Mouse (Mus musculus): Measurements from ENCODE around the gene Klhl12. TPM values are rescaled to one million over a fixed set of nuclear protein-coding genes. Genes with fewer than 3 reads are reported as not detected.

Gene Klhl12
- polyA plus RNA-seq, 1 experiment from 2014 or later, result 20.5 TPM

DNA sequence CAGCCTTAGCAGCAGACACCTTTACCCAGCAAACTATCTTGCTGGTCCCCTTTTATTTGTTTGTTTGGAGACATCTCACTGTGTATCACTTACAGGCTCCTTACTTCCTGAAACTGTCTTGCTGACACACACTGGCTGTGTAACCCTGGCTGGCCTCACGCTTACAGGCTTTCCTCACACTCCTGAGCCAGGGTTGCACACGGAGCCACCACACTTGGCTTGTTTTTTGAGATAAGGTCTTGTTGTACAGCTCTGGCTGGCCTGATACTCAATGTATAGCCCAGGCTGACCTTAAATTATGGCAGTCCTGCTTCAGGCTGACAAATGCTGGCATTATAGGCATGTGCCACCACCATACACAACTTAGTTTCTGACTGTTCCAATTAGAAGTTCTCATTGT, 29.3 kb downstream of the Klhl12 start:
- H3K9ac ChIP-seq (ENCODE audit: low read depth, low read length), result no peak overlapping the region
- no peak for ATAC-seq
- H3K36me3 ChIP-seq (ENCODE audit: control insufficient read depth, insufficient read depth, low read length), result peaks cover 7% of the 10 kb centered on the region; the same call in 1 of the 2 replicates
- no peaks in the 10 kb centered on the region for H3K4me1 ChIP-seq (ENCODE audit: control insufficient read depth, insufficient read depth, low read length)
- H3K27ac ChIP-seq (ENCODE audit: low read length), result no peak overlapping the region
- H3K4me3 ChIP-seq (ENCODE audit: low read length), result no peak overlapping the region
- H3K27me3 ChIP-seq (replicated peaks; ENCODE audit: control insufficient read depth, insufficient read depth, low read length), result no peaks in the 10 kb centered on the region
- no peaks in the 10 kb centered on the region for H3K9me3 ChIP-seq (ENCODE audit: control insufficient read depth, low read length)
- H3K4me2 ChIP-seq (ENCODE audit: low read depth, low read length), result no peak overlapping the region
- WGBS, result 87% methylated on average over 2 of the region's 2 CpGs

DNA sequence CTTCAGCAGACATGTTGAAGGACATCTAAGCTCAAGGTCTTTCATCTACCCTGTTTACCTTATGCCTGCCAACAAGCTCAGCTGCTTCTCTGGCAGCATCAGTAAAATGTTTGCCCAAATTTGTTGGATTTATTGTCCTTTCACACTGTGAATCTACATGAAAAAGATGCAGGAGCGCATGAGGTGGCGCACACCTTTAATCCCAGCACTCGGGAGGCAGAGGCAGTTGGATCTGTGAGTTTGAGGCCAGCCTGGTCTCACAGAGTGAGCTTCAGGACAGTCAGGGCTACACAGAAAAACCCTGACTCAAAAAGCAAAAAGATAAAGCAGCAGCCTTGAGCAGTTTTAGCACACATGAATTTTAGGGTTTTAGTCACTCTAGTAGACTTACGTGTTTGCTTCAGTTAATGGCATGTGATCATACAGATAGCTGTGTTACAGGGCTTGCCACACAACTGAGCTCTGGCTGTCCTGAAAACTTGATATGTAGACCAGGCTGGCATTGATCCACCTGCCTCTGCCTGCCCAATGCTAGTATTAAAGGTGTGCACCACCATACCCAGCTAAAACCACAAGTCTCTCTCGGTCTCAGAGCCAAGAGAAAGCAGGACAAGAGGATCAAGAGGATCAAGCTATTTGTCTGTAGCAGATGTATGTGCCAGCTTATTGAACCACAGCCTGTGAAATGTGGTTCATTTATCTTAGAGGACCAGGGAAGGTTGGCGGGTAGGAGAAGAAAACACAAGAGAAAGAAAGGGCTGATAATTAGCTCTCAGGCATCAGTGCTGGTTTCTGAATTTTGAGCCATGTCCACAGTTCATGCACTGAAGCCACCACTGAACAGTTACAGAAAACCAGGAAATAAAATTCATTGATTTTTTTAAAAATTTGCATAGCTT, 35.8 kb downstream of the Klhl12 start:
- Histone ChIP-seq H3K4me2 (ENCODE audit: low read depth, low read length) (no peak overlapping the region), H3K9ac (ENCODE audit: low read depth, low read length) (no peak overlapping the region), H3K27me3 (replicated peaks; ENCODE audit: control insufficient read depth, insufficient read depth, low read length) (no peaks in the 10 kb centered on the region), H3K27ac (ENCODE audit: low read length) (no peak overlapping the region), H3K36me3 (ENCODE audit: control insufficient read depth, insufficient read depth, low read length) (peaks cover 3% of the 10 kb centered on the region; the same call in 1 of the 2 replicates), H3K4me1 (ENCODE audit: control insufficient read depth, insufficient read depth, low read length) (peaks cover 7% of the 10 kb centered on the region; the same call in 1 of the 2 replicates), H3K4me3 (ENCODE audit: low read length) (no peak overlapping the region), H3K9me3 (ENCODE audit: control insufficient read depth, low read length) (no peaks in the 10 kb centered on the region)
- ATAC-seq, result no peak
- WGBS, result 93% methylated on average over 6 of the region's 6 CpGs

DNA sequence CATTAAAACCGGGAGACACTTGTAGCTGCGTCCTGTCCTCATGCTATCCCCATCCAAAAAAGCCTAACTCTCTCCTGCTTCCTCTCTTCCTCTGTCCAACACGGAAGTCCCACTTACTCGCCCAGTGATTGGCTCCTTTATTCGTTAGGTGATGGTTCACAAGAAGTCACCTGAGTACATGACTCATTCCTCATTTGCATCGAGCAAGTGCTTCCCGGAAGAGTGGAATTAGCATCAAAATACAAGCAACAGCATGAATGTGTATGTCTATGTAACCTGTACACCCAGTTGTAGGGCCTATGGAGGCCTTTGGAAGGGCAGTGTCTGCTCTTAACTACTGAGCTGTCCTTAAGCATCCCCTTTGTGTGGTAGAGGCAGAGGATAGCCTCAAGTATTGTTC, 36.9 kb downstream of the Klhl12 start:
- Histone ChIP-seq H3K9me3 (ENCODE audit: control insufficient read depth, low read length) (no peaks in the 10 kb centered on the region), H3K4me2 (ENCODE audit: low read depth, low read length) (no peak overlapping the region), H3K9ac (ENCODE audit: low read depth, low read length) (no peak overlapping the region), H3K27ac (ENCODE audit: low read length) (no peak overlapping the region), H3K4me3 (ENCODE audit: low read length) (no peak overlapping the region), H3K27me3 (replicated peaks; ENCODE audit: control insufficient read depth, insufficient read depth, low read length) (no peaks in the 10 kb centered on the region), H3K36me3 (ENCODE audit: control insufficient read depth, insufficient read depth, low read length) (peaks cover 3% of the 10 kb centered on the region; the same call in 1 of the 2 replicates), H3K4me1 (ENCODE audit: control insufficient read depth, insufficient read depth, low read length) (peaks cover 7% of the 10 kb centered on the region; the same call in 1 of the 2 replicates)
- WGBS, result 79% methylated on average over 7 of the region's 7 CpGs
- no peak for ATAC-seq

DNA sequence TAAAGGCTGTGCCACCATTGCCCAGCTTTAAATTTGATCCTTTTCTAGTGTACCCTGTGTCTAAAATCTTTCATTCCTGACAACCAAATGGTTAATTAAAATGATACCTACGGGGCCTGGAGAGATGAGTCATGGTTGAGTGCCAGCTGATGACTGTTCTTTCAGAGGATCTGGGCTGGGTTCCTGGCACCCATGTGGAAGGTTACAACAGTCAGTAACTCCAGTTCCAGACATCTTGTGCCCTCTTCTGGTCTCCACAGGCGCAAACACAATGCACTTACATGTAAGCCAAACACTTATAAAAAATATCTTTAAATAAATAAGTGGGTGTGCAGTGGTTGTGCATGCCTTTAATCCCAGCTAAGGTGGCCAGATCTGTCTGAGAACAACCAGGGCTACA, 38.2 kb downstream of the Klhl12 start:
- no peak overlapping the region for H3K4me3 ChIP-seq (ENCODE audit: low read length)

DNA sequence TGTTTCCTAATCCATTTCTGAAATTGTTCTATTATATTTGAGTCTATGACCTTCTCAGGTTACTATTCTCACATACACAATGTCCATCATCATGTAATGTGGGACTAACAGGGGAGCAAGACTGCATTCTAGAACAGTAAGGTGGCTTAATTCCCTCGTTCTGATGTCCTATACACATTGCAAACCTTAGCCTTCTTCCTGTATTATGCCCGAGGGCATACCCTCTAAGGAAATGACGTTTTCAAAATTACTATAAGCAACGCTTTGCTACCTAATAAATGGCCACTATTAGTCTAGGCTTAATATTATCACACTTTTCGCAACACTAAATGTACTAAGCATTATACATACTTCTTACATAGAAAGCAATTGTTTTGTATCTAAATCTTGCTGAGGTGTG, 38.6 kb downstream of the Klhl12 start:
- Histone ChIP-seq H3K27me3 (replicated peaks; ENCODE audit: control insufficient read depth, insufficient read depth, low read length) (no peaks in the 10 kb centered on the region), H3K4me3 (ENCODE audit: low read length) (peak overlapping the region; percentile 64), H3K36me3 (ENCODE audit: control insufficient read depth, insufficient read depth, low read length) (no peaks in the 10 kb centered on the region), H3K4me1 (ENCODE audit: control insufficient read depth, insufficient read depth, low read length) (peaks cover 7% of the 10 kb centered on the region; the same call in 1 of the 2 replicates), H3K4me2 (ENCODE audit: low read depth, low read length) (peak overlapping the region; percentile 77), H3K9me3 (ENCODE audit: control insufficient read depth, low read length) (no peaks in the 10 kb centered on the region), H3K9ac (ENCODE audit: low read depth, low read length) (peak overlapping the region; percentile 66), H3K27ac (ENCODE audit: low read length) (peak overlapping the region; percentile 97)
- 0 out of 2 replicates have a peak, but pooled peaks have one; percentile 10 for ATAC-seq
- WGBS, result 20% methylated on average over 5 of the region's 5 CpGs

More for the DNA sequence above, 38.2 kb downstream of the Klhl12 start:
- no peak for ATAC-seq
- Histone ChIP-seq H3K27ac (ENCODE audit: low read length) (no peak overlapping the region), H3K9ac (ENCODE audit: low read depth, low read length) (peak overlapping the region; percentile 66), H3K27me3 (replicated peaks; ENCODE audit: control insufficient read depth, insufficient read depth, low read length) (no peaks in the 10 kb centered on the region), H3K4me1 (ENCODE audit: control insufficient read depth, insufficient read depth, low read length) (peaks cover 7% of the 10 kb centered on the region; the same call in 1 of the 2 replicates), H3K4me2 (ENCODE audit: low read depth, low read length) (peak overlapping the region; percentile 77; the same call in 1 of the 2 replicates), H3K9me3 (ENCODE audit: control insufficient read depth, low read length) (no peaks in the 10 kb centered on the region), H3K36me3 (ENCODE audit: control insufficient read depth, insufficient read depth, low read length) (peaks cover 2% of the 10 kb centered on the region; the same call in 1 of the 2 replicates)
- WGBS, result 79% methylated on average over 2 of the region's 2 CpGs

DNA sequence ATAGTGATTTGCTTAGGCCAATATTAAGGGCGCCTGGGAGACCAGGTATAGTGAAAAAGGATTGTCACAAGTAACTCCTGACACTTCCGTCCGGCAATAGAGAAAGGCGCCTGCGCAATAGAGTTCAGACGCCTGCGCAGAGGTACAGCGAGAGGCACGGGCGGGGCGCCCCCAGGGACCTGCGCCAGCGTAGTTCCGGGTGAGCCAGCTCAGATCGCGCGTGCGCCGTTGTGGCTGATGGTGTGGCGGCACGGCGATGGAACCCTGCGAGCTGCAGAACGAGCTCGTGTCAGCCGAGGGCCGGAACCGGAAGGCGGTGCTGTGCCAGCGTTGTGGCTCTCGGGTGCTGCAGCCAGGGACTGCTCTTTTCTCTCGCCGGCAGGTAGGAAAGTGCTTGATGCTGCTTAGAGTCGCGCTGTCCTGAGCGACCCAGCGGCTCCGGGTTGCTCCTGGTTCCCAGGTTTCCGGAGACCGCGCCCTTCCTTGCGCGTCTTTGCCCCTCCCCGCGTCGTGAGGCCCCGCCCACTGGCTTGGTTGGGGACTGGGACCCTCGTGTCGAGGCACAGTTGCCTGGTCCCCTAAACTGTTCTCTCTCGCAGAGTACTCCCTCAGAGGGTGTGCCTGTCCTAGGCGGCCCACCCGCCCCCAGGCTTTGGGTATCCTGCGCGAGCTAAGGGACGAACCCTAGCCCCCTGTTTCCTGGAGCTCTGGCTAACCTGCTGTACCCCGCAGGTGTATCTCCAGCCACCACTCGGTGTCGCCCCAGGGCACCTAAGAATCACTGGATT, 39.3 kb downstream of the Klhl12 start, which contains the start of gene Rabif:
Gene Rabif (plus strand): TSS at position 221 of the 788 bp plus-strand sequence.
- Histone ChIP-seq H3K4me1 (ENCODE audit: control insufficient read depth, insufficient read depth, low read length) (peaks cover 7% of the 10 kb centered on the region; the same call in 1 of the 2 replicates), H3K4me3 (ENCODE audit: low read length) (peak within 1 kb of the TSS; percentile 64), H3K9ac (ENCODE audit: low read depth, low read length) (peak within 1 kb of the TSS; percentile 83), H3K27ac (ENCODE audit: low read length) (peak within 1 kb of the TSS; percentile 97), H3K36me3 (ENCODE audit: control insufficient read depth, insufficient read depth, low read length) (no peaks in the 10 kb centered on the region), H3K9me3 (ENCODE audit: control insufficient read depth, low read length) (no peaks in the 10 kb centered on the region), H3K27me3 (replicated peaks; ENCODE audit: control insufficient read depth, insufficient read depth, low read length) (no peaks in the 10 kb centered on the region), H3K4me2 (ENCODE audit: low read depth, low read length) (peak within 1 kb of the TSS; percentile 77)
- under 1% methylated on average over 58 of the region's 58 CpGs for WGBS
- ATAC-seq, result peak; percentile 99

DNA sequence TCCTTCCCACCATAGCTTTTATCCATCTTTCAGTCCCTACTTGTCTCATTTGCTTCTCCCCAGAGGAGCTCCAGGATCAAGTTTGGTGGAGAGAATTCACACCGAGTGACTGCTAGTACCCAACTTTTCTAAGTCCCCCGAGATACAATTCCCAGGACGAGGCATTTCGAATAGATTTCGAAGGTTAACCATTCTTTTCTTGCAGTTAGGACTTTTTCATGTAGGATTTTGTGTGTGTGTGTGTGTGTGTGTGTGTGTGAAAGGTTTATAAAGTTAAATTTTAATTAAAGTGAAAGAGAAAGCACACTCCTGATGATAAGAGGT, 39.8 kb downstream of the Klhl12 start:
- Histone ChIP-seq H3K27ac (ENCODE audit: low read length) (peak overlapping the region; percentile 97), H3K4me1 (ENCODE audit: control insufficient read depth, insufficient read depth, low read length) (peaks cover 7% of the 10 kb centered on the region; the same call in 1 of the 2 replicates), H3K9ac (ENCODE audit: low read depth, low read length) (peak overlapping the region; percentile 83), H3K27me3 (replicated peaks; ENCODE audit: control insufficient read depth, insufficient read depth, low read length) (no peaks in the 10 kb centered on the region), H3K4me2 (ENCODE audit: low read depth, low read length) (peak overlapping the region; percentile 77), H3K4me3 (ENCODE audit: low read length) (peak overlapping the region; percentile 64), H3K36me3 (ENCODE audit: control insufficient read depth, insufficient read depth, low read length) (no peaks in the 10 kb centered on the region), H3K9me3 (ENCODE audit: control insufficient read depth, low read length) (no peaks in the 10 kb centered on the region)
- WGBS, result 14% methylated on average over 5 of the region's 5 CpGs
- no peak for ATAC-seq

DNA sequence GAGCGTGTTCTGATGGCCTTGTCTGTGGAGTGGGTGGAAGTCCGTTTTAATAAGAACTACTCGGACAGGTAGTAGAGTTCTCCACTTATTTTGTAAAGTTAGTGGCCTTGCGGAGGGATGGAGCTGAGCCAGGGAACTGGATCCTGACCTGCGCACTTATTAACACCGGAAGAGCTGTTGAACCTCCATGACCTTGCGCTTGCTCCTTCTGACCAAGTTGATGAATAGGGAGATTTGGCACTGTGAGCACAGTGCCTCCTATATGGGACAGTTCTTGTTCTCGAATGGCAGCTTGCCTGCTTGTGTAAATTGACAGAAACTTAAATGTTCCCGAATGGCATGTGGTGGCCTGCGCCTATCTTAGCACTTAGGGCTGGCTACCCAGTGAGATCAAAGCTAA, 40.7 kb downstream of the Klhl12 start:
- no peak for ATAC-seq
- H3K9ac ChIP-seq (ENCODE audit: low read depth, low read length), result no peak overlapping the region
- 81% methylated on average over 10 of the region's 10 CpGs for WGBS
- H3K9me3 ChIP-seq (ENCODE audit: control insufficient read depth, low read length), result no peaks in the 10 kb centered on the region
- no peaks in the 10 kb centered on the region for H3K36me3 ChIP-seq (ENCODE audit: control insufficient read depth, insufficient read depth, low read length)
- peak overlapping the region; percentile 77; the same call in 1 of the 2 replicates for H3K4me2 ChIP-seq (ENCODE audit: low read depth, low read length)
- no peaks in the 10 kb centered on the region for H3K27me3 ChIP-seq (replicated peaks; ENCODE audit: control insufficient read depth, insufficient read depth, low read length)
- peaks cover 7% of the 10 kb centered on the region; the same call in 1 of the 2 replicates for H3K4me1 ChIP-seq (ENCODE audit: control insufficient read depth, insufficient read depth, low read length)
- no peak overlapping the region for H3K27ac ChIP-seq (ENCODE audit: low read length)
- H3K4me3 ChIP-seq (ENCODE audit: low read length), result no peak overlapping the region; the same call in 1 of the 2 replicates

DNA sequence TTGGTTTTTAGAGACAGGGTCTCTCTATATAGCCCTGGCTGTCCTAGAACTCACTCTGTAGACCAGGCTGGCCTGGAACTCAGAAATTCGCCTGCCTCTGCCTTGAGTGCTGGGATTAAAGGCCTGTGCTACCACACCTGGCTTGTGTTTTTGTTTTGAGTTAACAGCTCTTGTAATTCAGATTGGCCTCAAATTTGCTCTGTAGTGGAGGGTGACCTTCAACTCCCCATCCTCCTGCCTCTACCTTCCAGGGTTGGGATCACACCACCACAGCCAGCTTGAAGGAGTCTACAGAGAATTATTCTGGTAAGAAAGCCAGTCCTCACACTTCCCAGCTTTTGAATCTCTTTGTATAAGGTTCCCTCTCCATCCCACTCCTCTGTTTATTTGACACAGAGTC, 45.6 kb downstream of the Klhl12 start:
- H3K36me3 ChIP-seq (ENCODE audit: control insufficient read depth, insufficient read depth, low read length), result no peaks in the 10 kb centered on the region
- H3K4me3 ChIP-seq (ENCODE audit: low read length), result no peak overlapping the region
- no peaks in the 10 kb centered on the region for H3K27me3 ChIP-seq (replicated peaks; ENCODE audit: control insufficient read depth, insufficient read depth, low read length)
- no peak overlapping the region for H3K9ac ChIP-seq (ENCODE audit: low read depth, low read length)
- no peak overlapping the region for H3K27ac ChIP-seq (ENCODE audit: low read length)
- ATAC-seq, result no peak
- H3K9me3 ChIP-seq (ENCODE audit: control insufficient read depth, low read length), result no peaks in the 10 kb centered on the region
- H3K4me1 ChIP-seq (ENCODE audit: control insufficient read depth, insufficient read depth, low read length), result peaks cover 1% of the 10 kb centered on the region; the same call in 1 of the 2 replicates
- WGBS, result 94% methylated on average over 1 of the region's 1 CpGs
- no peak overlapping the region for H3K4me2 ChIP-seq (ENCODE audit: low read depth, low read length)

Data from intestine, embryonic 16.5 days (tissue).